Mouse (Mus musculus) adrenal gland (tissue): ENCODE results near the gene Rac3.
"Not testable (repeated sequence)": the region's sequence is repeated elsewhere in the genome, so short reads cannot be mapped to it uniquely, and the experiment has no call there.

Source experiments
- intact Hi-C: fragments of 180-260 bp; cut with DNase I; formaldehyde crosslinking; loops from one replicate; pipeline ENCODE4 v1.15.1; 2025
- long read RNA-seq, 2 experiments: library from polyadenylated mRNA; unstranded; transcript quantifications; one replicate each; pipeline ENCODE4 v2.0.0; 2020; ENCODE audit warnings: borderline replicate concordance in 1 of 2; ENCODE audit not compliant: insufficient replicate concordance in 1 of 2

Gene Rac3
- long read RNA-seq, experiment 1, partial matches to known transcripts = 1 of 3 reads
- long read RNA-seq, experiment 1, other reads (novel, unspliced or antisense) = 1 of 3 reads
- long read RNA-seq, experiment 2, partial matches to known transcripts = 0 of 2 reads
- long read RNA-seq, experiment 2, other reads (novel, unspliced or antisense) = 0 of 2 reads

DNA sequence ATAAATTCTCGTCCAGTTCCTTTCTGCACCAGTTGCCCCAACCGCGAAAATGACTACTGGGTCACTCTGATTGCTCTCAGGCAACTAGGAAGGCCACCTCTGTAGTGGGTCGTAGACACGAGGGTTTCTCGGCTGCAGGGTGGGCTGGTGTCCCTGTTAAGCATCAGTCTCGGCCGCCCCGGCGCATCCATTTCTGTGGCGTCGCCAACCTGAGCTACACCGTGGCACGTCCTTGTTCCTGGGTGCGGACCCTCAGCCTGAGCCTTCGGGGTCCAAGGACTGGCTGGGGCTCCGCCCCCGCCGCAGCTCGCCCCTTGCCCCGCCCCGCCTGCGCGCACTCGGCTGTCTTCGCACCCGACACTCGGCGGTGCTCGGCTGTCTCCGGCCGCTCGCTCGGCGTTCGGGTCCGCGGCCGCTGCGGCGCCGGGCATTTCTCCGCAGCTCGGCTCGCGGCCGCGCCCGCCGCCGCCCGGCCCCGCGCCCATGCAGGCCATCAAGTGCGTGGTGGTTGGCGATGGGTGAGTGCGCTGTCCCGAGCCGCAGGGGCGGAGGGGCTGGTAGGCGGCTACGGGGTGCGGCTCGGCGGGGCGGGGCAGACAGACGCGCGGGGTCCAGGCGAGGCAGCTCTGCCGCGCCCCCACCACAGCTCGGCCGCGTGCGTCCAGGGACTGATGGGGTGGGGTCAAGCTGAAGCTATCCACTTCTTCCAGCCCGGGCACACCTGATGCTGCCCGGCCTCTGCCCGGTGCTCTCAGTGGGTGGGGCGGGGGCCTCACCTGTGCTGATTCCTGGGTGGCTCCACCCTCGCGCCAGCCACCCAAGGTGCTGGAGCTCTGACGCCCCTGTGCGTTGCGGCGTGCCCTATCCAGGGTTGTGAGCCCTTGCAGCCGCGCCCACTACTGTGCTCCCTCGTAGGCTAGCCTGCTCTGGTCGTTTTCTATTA lies at the start of gene Rac3:
Gene Rac3, plus strand, starts transcription at position 347 of the 943 bp plus-strand sequence.
- intact Hi-C loops = loop anchor here (1.0 kb wide), 1 partner anchor 55 kb away; no protein-coding TSS in a partner anchor

DNA sequence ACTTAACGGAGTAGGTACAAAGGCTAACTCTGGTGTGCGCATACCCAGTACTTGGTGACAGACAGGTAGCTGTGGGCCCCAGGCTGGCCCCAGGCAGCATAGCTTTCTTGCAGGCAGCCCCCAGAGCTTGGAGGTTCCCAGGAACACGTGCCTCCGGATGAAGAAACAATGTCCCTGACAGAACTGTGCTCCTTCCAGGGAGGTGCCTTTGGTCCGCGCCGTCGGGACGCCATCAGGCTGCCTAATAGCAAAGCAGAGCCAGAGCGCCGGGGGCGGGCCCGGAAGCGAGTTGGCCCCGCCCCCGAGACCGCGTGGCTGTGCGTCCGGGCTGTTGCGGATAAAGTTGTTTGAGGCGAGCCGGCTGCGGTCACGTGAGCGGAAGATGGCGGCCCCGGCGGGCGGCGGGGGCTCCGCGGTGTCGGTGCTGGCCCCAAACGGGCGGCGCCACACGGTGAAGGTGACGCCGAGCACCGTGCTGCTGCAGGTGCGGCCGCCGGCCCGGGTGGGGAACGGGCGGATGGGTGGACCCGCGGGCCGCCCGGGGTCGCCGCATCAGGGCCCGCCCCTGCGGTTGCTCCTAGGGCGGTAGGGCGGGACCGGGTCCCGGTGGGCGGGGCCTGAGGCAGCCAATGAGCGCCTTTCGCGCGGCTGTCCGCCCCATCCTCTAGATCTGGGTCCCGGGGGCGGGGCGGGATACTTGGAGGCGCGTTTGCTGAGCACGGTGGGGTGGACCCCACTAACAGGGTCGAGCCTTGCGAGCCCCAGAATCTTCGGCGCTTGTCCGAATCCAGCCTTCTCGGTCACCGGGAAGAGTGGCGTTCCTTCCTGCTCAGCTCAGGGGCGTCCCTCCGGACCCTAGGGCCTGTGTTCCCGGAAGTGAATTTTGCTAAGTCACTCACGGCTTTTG lies 48.3 kb upstream of the Rac3 start, which contains the start of gene Aspscr1:
Gene Aspscr1, plus strand, starts transcription at position 287 of the 907 bp plus-strand sequence.
- intact Hi-C loops = no loop called here

DNA sequence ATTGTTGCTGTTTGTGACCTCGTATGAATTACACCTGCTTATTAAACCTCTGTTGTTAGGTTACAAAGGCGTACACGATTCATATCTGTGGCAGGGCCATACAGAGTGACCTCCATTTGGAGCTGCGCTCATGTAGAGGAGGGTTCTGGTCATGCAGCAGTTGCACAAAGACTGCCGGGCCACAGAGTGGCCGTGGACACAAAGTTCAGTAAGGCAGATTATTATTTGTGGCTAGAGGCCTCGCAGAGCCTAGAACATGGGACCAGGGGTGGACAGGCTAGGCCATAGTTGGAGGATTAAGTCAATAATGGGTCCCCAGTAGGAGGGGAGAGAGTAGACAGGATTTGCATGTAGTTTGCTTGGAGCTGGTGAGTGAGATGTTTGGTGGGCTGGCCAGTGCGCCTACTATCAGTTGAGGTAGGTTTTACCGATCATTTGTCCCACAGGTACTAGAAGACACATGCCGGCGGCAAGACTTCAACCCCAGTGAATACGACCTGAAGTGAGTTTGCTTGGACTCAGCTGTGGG lies 47.6 kb upstream of the Rac3 start:
- intact Hi-C loops = no loop called here

DNA sequence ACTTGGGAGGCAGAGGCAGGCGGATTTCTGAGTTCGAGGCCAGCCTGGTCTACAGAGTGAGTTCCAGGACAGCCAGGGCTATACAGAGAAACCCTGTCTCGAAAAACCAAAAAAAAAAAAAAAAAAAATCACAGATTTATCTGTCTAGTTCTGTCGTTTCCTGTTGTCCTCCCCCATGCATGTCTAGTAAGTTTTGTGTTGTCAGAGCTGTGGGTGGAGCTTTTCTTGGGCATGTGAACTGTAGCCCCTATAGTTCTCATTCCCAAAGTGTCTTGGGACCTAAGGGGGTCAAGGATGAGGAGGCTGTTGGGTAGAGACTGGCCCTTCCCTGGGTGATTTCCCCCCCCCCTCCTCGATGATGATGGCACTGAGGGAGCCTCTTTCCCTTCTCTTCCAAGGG lies 45.4 kb upstream of the Rac3 start:
- intact Hi-C loops = not testable (repeated sequence)

DNA sequence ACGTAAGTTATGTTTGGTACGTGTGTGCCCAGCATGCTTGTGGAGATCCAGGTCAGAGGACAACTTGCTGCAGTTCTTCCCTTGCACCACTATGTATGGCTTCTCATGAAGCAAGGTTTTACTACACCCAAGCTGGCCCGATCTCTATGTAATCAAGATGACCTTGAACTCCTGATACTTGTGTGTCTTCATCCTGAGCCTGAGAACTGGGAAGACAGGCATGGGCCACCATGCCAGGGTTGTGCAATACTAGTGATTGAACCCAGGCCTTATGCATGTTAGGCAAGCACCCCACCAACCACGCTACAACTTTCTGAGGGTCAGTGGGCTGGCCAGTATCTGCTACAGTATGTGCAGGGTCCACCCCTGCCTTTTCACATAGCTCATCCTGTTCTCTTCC lies 44.3 kb upstream of the Rac3 start:
- intact Hi-C loops = no loop called here

DNA sequence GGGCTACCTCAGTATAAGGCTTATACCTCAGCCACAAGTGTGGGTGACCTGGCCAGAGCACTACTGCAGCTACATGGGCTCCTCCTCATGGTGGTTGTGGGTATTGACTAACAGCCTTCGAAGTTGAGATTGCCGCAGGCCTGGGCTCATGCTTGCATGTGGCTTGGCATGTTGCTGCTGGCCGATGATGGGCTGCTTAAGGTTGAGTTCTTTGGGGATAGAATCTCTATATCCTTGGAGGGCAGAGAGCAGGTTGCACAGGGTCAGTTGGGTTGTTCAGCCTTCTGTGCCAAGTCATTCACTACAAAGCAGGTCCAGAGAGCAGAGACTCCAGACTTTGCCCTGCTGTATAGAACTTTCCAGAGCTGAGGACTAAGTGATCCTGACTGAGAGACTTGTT lies 41.4 kb upstream of the Rac3 start:
- intact Hi-C loops = no loop called here

DNA sequence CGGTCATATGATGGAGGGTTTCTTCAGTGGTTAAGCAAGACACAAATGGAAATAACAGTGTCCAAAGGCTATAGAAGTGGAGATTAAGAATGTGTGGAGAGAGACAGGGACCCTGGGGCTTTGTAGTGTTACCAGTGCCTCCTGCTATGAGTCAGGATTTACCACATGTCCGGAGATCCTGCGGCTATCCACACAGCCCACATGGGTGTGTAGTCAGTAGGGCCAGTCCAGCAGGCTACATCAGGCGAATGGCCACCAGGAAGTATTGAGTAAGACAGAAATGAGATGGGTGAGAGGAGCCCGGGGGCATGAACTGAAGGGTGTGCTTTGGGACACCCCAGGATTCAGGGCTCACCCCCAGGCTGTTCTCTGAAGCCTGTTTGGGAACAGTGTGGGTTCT lies 38.6 kb upstream of the Rac3 start:
- intact Hi-C loops = no loop called here

DNA sequence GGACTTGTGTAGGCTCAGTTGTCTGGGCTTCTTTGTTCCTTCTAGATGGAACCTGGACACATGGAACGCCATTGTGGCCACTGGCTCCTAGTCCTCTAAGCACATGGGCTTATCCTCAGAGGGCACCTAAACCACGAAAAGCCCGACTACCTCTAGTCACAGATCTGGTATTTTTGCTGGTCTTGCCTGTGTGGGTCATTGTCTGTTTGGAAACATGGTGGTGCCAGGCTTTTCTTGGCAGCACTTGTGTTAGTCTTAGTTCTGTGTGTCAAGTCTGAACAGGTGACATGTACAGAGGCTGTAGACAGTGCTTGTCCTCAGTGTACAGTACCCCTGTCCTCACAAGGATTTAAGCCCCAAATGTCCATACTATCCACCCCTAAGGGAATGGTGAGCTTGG lies 37.7 kb upstream of the Rac3 start:
- intact Hi-C loops = no loop called here

DNA sequence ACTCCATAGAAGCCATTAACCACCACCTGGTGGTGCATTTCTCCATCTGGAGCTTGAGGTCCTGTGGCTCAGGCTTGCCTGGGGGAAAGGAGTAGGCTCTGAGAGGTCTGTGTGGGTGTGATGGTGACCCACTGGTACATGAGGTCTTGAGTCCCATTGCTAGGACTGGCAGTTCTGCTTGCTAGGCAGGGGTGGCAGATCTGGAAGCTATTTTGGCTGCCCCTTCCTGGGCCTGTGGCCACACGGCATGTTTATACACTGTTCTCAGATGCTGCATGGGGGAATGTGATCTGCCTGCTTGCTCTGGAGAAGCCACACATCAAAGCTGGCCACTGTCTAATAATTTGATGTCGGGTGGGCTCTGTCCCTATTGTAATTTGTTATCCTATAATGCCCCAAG lies 37.2 kb upstream of the Rac3 start:
- intact Hi-C loops = no loop called here

DNA sequence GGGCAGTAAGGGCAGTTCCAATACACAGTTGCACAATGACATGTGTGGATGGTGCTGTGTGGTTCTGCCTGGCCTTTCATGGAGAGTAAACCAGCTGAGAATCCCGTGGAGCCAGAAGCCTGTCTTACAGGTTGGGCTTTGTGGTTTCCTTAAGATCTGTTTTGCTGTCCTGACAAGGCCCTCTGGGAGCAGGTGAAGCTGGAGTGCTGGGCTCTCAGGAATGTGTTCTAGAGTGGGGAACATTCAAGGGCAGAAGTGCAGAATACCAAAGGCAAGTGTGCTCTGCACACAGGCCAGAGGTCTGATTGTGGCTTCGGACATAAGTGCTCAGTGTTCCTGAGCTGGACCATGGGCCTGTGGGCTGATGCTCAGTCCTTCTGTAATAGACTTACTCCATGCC lies 36.6 kb upstream of the Rac3 start:
- intact Hi-C loops = no loop called here

DNA sequence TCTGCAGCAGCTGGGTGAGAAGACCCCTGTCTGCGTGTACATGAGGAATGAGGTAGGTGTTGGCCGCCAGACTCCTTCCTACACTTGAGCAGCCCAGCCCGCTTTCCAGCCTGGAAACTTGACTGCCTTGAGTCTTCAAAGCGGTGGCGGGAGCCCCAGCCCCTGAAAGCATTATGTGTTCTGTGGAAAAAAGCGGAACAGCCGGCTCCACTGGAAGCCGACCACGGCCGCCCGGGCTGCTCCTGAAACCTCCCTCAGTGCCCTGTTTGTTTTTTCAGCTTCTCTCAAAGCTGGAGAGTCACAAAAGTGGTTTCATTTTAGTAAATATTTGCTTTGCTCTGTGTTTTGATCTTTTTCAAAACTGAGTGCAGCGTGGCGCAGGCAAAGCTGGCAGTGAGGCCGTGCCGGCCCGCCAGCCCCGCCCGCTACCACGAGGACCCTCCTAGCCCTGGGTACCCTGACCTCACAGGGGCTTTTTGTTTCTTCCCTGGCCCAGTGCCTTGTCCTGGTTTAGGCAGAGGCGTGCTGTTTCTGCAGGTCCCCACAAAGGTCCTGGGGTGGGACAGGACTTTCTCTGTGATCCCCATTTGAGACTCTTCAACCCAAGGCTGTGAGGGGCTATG lies 34.5 kb upstream of the Rac3 start:
- intact Hi-C loops = no loop called here

DNA sequence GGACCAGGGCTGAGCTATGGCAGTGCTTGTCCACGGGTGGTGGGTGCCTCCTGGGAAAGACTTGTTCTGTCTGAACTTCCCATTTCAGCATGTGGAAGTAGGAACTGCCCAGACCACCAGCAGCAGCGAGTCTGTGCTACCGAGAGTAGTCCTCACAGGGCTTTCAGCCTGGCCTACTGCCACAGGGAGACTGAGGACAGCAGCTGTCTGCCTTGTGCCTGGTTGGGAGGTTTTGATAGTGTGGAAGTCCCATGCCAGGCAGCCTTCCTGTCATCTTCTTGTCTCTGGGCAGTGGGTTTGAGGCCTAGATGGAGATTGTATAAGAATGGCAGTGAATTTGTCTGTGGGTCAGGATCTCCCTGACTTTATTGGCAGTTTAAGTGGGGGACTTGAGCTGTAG lies 31.9 kb upstream of the Rac3 start:
- intact Hi-C loops = no loop called here

DNA sequence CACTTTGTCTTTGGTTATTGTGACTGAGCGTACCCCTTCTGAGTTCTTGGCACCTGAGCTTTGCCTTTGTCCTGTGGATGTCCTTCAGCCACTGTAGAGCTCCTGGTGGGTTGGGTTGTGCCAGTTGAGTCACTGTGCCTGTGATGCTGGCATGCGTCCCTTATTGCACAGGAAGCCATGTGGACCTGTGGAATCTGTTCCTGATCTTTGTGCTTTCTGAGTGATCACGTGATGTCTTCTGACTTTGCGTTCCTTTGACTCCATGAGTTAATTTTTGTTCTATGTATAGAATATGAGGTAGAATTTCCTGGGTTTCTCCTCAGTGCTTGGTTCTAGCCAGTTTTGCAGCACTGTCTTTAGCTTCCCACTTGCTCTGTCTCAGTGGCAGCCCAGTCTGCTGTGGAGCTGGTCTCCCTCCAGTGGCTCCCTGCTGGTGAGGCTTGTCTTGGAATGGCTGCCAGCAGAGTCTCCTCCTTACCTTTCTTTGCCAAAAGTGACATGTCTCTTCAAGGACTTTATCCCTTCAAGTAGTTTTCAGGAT lies 28.7 kb upstream of the Rac3 start:
- intact Hi-C loops = no loop called here

DNA sequence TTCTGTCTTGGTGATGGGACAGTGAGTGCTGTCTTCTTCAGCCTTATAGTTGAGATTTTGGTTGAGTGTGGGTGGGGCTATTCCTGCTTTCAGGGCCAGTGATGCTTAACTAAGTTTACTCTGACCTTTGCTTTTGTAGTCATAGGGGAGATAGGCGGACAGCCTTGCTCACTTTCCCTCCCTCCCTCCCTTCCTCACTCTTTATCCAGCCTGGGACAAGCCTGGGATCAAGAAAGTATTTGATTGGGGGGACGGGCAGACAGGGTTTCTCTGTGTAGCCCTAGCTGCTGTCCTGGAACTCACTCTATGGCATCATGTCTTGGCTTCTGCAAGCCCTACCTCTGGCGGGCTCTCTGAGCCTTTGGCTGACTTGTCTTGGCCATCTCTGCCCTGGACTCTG lies 27.8 kb upstream of the Rac3 start:
- intact Hi-C loops = no loop called here

DNA sequence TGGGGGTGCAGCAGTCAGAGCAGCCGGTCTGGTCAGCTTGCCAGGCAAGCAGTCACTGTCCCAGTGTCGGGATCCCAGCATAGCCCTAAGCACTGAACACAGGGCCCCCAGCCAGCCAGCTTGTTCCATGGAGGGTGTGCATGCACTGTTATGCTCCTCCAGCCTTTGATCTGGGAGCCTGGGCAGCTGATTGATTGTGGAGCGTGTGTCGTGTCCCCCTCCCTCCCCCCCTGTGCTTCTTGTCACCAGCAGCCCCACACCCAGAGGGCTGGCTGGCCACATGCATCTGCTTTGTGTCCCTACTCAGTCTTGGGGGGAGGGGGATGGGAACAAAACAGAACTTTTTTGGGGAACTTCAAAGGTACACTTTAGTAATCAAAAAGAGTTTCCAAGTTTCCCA lies 26.1 kb upstream of the Rac3 start:
- intact Hi-C loops = no loop called here

DNA sequence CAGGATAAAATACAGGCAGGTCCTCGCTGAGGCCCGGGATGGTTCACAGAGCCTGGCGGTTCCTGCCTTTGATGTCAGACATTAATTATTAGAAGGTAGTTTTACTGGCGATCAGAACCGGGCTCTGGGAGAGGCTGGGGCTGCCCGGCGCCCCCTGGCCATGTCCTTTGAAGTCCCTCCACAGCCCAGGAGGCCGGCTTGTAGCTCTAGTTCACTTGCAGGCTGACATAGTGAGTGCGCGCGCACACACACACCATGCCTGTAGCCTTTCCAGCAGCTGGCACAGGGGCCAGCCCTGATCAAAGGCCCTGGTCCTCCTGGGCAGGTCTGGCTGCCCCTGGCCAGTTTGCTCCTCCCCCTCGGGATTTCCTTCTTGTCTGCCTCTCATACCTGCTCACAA lies 25.6 kb upstream of the Rac3 start:
- intact Hi-C loops = no loop called here

DNA sequence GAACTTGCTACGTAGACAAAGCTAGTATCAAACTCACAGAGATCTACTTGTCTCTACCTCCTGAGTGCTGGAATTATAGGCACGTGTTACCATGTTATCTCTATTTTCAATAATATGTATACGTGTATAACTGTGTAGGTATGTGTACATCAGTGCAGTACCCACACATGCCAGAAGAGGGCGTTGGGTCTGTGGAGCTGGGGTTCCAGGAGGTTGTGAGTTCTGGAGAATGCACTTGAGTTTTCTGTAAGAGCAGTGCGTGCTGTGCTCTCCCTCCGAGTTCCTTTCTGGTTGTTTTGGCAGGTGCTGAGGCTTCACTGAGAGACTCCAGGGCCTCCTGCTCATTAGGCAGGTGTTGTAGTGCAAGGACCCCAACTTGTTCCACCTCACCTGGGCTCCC lies 24.7 kb upstream of the Rac3 start:
- intact Hi-C loops = no loop called here

DNA sequence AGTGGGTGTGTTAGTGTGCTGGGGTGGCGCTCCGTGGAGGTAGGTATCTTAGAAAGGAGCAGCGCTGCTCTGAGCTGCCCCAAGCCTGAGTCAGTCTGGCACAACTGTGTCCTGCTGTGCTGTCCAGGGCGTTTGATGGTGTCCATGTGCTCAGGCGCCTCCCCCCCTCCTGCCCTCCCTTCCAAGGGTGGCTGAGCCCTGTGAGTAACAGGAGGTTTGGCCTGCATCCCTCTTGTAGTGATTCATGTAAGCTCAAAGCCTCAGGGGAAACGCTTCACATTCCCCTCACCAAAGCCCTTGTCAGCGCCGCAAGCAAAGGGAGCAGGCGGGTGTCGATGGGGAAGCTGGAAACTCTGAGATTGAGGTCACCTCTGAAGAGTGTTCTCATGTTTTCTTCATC lies 23.5 kb upstream of the Rac3 start:
- intact Hi-C loops = no loop called here

DNA sequence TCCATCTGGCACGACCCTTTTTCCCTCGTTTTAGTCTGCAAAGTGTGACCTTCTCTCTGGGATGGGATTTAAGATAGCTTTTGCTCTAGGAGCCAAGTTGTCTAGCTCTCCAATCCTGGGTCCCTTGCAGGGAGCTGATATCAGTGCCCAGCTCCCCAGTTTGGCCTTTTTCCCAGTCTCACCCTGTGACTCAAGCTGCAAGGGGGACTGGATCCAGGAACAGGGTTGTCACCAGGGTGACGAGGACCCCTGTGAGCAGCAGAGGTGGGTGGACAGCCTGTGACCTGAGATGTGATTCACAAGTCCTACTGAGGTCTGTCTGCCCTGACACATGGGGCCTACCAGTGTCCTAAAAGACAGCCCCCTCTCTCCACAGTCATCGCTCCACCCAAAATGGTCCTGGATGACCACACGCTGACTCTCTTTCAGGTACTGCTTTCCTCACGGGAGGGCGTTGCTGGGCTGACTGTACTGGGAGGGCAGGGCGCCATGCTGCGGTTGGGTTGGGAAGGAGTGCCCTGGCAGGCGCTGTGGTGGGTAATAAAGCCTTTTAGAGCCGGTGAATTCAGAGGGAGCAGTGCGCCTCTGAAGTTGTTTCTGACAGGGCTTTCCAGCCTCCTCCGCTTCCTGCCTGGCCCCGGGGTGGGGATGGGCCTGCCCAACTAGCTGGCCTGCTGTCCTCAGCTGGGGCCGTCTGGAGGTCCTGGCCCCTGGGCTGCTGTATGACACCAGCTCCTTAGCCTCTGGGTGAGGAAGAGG lies 17.4 kb upstream of the Rac3 start:
- intact Hi-C loops = no loop called here
